Mouse (Mus musculus) kidney, adult 9 months (tissue): ENCODE results near the gene Brd7.

Source experiments
- DNase-seq: peaks from one replicate; pipeline ENCODE4 v3.0.0; 2022

The Brd7 gene

DNA sequence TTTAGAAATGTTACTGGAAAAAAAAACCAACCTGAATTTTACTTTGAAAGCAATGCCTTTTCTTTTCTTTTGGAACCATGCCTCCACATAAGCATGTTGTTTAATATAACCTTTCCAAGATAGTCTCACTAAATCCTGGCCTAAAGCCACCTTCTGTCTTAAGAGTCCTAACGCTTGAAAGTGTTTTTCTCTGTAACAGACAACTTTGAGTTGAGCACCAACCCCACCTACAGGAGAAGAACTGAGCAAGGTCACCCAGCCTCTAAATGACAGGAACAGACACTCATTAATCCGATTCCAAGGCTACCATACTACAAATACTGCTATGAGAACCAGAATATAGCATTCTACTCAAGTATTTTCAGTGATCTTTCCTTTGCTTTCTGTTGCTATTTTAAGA, 12.9 kb downstream of the Brd7 start:
- no peak for DNase-seq

DNA sequence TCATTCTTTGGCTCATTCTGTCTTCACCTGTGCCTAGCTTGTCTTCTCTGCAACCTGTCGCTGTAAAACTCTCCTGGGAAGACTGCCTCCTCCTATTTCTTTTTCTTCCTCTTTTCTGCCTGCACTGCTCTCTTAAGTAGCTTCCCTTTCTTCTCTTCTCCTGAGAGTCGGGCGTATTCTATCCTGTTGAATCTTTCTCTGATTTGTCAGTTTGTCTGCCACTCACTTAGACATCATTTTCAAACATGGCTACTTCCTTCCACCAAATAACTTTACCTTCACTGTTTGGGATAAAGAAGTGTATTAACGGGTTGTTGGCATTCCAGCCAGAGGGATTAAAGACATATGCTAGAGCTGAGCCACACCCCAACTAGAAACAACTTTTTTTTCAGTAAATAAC, 20.0 kb downstream of the Brd7 start:
- DNase-seq = no peak

DNA sequence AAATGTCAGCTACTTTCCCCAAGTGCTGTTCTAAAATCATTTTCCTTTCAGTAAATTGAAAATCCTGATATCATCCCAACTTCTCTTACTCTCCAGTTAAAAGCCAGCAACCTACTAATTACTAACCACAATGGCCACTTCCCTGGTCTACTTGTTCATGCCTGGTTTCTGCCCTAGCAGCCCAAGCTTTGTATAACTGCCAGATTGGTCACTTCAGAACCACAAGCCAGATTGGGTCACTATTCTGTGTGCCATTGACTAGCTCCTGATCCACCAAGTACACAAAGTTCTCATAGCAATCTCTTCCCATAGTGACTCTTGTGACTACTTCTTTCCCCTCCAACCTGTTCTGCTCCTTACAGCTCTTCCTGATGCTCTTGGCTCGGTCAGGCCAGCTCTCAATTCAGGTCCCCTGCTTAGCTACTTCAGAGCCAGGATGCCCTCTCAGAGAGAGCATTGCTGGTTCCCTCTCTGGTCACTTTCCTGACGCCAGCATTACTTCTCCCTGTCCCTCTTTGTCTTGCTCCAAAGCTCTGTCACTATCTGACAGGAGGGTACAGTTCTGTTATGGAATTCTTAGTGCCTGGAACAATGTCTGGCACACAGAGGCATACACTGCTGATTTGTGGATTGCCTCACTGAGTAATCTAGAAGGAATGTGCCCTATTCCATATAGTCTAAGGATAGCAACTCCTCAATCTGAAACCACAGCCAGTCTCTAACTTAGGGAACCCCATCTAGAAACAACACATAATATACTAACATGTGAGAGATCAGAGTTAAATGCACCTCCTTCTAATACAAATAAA, 21.9 kb downstream of the Brd7 start:
- no peak for DNase-seq

DNA sequence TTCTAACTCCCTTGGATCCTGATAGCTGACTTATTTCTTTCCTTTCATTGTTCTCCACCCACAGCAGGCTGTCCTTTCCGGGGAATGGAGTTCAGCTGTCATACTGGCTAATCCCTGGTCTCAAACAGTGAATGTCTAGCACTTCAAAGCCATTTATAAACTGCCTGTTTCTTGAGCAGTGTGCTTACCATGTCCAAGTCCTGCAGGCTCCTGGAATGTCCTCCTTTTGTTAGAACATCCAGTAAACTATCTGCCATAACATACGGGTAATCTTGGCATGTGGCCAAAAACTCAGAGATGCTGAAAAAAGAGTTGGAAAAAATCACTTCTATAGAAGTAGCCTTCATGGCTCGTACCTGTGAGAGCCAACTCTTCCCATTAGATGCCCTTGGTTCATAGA, 22.8 kb downstream of the Brd7 start:
- DNase-seq = peak; percentile 22

DNA sequence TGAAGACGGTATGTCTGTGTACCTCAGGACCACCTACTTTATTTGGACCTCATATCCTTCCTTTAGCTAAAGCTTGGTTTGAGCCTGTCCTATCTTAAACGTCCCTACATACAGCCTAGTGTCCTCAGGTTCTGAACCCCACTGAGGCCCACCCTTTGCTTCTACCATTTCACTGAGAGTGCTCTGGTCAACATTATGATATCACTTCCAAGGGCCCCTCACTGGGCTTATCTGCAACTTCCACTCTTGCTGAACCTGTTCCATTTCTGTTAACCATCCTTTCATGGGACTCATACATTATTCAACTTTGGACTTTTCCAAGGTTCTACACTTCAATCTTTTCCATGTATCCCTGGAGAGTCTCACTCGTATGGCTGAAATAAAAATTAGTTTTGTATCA, 27.0 kb downstream of the Brd7 start:
- DNase-seq = no peak

DNA sequence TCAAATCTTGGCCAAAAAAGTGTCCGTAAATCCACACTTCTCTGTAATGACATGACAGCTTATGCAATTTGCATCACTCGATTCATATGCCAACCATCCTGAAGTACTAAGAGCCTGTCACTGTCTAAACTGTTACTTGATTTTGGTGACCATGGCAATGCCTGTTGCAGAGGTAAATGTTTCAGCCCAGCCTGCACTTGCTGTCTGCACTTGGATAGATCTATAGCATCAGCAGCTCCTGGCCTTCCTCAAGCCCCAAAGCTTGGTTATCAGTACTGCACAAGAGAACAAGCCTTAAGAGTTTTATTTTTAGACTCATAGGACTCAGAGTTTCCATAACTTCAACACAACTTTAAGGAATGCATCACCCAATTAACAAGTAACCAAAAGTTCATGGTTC, 27.6 kb downstream of the Brd7 start:
- no peak for DNase-seq

DNA sequence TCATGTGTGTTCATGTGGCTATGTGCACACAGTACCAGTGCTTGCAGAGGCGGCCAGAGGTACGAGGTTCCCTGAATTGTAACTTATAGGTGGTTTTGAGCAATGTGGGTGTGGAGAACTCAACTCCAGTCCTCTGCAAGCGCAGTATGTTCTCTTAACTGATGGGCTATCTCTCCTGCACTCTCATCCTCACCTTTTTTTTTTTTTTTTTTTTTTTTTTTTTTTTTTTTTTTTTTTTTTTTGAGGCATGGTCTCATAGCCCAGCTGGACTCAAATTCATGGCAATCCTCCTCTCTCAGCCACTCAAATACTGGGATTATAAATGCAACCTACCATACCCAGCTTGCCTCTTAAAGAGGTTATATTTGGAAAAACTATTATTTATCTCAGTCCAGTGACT, 31.2 kb downstream of the Brd7 start:
- DNase-seq = no peak

DNA sequence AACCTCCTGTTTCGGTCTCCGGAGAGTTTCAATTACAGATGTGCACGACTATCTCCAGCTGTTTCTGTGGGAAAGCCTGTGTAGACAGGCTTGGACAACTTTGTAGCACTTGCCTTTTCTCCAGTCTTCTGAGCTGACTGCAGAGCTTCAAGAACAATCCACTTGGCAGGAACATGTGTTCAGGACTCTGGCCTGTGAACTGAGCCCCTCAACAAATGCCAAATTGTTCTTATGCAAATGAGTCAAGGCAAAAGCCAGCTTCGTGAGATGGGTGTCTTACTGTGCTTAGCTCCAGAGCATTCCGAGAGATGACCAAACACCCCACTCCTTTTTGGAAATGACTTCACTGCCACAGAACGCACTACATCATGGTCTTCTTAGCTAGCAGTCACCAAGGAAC, 33.3 kb downstream of the Brd7 start:
- no peak for DNase-seq

DNA sequence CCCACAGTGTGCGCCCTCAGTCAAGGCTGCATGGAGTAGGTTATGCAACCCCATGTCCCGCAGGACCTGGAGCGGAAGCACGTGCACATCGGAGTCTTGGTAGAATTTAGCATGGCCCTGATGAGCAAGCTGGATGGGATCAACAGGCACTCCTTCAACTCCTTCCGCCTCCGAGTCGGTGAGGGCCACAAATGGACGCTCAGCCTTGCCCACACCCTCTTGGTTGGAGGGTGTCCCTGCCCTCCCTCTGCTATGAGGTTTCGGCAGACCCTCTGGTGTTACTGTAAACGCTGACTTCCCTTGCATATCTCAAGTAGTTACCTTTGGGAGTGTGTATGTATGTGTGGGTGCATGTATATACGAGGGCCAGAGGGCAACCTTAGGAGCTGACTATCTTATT, 35.7 kb downstream of the Brd7 start:
- no peak for DNase-seq

DNA sequence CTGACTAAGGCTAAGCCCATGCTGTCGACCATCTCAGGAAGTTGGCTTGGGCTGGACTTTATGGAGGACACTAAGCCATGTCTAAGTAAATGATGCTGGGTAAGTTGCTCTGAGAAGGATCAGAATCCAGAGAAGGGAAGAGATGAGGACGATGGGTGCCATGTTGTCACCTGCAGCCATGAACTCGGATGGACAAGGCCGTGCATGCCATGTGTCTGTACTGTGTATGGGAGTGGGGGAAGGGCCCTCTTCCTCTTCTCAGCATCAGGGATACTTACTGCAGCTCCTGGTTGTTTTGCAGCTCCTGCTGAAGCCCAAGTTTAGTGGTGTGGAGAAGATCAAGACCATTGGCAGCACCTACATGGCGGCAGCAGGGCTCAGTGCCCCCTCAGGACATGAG, 36.2 kb downstream of the Brd7 start:
- no peak for DNase-seq

DNA sequence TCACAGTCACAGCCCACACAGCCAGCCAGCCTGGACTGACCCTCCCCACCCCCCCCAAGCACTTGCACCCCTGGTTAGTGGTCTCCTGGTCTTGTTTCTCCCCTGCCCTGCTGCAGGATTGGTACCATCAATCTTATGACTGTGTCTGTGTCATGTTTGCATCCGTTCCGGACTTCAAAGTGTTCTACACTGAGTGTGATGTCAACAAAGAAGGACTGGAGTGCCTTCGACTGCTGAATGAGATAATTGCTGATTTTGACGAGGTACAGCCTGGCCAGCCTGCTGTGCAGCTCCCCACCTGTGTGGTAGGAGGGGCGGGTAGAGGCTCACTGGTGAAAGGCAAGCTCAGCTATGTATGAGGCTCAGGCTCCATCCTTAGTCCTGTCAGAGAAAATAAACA, 36.7 kb downstream of the Brd7 start:
- no peak for DNase-seq

DNA sequence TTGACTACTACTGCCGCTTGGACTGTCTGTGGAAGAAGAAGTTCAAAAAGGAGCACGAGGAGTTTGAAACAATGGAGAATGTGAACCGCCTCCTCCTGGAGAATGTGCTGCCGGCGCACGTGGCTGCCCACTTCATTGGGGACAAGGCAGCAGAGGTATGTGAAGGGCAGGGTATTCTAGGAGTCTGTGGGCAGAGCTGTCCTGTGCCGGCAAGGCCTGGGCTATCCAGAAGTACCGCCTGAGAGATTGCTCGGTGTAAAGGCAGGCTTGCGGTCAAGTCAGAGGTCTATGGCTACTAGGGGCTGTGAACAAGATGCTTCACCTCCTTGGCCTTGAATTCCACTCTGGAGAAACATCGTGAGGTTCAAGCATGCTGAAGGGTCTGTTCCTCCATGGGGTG, 37.2 kb downstream of the Brd7 start:
- no peak for DNase-seq

DNA sequence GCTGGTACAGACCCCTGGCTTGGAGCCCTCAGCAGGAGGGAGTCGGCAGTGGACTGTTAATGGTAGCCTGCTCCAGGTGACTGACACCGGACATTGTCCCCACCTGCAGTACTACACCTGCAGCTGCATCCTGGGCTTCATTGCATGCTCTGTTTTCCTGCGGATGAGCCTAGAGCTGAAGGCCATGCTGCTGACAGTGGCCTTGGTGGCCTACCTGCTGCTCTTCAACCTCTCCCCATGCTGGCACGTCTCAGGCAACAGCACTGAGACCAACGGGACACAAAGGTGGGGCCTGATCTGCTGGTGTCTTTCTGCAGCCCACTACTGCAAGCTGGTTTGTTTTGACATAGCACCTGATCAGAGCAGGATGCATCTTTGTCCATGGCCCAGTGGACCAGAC, 38.5 kb downstream of the Brd7 start:
- no peak for DNase-seq

DNA sequence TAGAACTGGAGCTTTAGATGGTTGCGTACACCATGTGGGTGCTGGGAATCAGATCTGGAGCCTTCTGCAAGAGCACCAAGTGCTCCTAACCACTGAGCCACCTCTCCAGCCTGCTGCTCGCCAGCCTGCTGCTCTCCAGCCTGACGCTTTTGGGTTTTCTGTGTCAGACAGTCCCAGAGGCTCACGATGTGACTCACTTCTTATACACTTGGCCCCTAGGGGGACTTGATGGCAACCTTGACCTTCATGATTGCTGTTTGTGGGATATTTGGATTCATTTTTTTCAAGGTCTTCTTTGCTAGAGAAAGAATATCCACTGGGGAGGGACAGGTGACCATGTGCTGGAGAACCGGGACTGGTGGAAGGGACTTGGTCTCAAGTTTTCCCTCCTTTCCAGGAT, 40.6 kb downstream of the Brd7 start:
- DNase-seq = no peak

DNA sequence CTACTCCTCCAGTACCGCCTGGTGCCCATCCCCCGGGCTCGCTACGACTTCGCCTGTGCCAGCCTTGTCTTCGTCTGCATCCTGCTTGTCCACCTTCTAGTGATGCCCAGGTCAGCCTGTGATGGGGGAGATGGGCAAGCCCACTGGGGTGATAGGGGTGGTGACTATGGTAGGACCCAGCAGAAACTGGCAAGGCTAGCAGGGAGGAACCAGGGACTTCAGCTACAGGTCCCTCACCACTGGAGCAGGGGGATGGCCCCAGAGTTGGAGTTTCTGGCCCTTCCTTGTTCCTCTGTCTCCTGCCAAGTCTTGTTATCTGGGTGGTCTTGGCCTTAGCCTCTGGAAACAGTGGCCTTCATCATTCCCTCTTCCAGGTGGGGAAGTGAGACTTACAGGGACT, 41.9 kb downstream of the Brd7 start:
- no peak for DNase-seq

DNA sequence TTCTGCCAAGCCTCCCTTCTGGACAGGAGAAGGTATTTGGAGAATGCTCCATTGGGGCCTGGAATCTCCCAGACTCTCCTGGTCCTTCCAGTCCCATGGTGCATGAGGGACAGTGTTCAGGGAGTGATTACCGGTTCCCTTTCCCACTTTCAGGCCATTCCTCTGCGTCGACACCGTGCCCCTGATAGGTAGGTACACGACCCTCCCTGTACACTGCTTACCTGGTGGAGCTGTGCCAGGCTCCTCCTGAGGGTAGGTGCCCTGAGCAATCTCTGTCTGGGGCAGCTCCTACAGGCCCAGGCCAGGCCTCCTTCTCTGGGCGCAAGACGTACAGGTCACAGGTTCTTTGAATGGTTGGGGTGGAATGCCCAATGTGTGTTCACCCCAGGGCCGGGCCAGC, 43.8 kb downstream of the Brd7 start:
- no peak for DNase-seq

DNA sequence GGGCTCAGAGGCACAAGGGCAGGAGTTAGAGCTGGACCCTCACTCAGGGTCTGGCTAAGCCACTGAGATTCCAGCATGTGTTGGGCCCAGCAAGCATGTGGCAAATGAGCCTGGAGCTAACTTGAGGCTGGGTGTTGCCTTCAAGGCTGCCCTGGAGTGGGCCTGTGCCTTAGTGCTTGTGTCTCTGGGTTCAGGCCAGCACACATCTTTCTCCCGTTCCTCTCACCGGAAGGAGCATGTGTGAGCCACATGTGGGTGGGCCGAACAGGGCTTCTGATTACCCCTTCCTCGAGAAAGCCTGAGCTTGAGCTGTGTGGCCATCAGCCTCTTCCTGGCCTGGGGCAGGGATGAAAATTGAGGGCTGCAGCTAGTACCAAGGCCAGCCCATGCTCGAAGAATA, 44.7 kb downstream of the Brd7 start:
- DNase-seq = no peak

DNA sequence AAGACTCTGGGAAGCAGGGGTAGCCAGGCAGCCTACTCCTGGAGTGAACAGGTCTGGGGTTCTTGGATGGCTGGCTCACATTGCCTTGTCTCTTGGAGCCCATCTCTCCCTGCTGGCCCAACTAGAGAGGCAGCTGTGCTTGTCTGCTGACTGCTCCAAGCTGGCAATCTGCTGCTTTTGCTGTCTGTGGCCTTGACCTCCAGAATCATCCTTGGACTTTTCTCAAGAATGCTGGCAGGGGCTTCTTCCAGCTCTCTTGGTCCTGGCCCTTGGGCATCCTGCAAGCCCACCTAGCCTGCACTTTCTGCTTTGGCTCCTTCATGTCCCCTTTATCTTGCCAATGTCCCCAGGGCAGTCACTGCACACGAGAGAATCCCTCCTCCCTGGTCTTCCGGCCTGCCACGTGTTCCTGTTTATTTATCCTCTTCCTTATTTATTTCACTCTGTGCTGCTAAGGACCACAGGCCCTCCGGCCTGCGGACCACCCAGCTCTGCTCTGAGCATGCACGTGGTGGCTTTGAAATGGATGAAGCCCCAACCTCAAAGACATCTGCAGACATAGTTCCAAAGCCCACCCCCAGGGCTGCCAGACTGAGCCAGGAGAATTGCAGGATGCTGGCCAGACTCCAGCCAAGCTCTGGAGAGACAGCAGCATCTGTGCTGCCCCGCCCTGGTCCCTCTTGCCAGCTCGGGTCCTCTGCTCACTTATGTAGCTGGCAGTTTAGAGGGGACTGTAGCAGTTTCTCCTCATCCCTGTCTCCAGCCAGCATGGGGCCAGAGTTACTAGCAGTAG, 45.7 kb downstream of the Brd7 start:
- DNase-seq = peak; percentile 22

DNA sequence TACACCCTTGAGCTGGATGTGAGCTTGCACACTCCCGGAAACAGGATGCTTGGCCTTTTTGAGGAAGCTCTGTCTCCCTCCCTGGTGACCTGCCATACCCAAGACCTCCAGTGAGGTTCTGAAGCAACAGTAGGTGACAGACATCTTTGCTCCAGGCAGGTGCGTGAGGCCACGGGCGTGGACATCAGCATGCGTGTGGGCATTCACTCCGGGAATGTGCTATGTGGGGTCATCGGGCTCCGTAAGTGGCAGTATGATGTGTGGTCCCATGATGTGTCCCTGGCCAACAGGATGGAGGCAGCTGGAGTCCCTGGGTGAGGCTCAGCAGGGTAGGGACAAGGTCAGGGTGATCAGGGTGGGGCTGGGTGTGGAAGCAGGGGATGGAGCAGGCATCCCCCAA, 46.7 kb downstream of the Brd7 start:
- DNase-seq = no peak

DNA sequence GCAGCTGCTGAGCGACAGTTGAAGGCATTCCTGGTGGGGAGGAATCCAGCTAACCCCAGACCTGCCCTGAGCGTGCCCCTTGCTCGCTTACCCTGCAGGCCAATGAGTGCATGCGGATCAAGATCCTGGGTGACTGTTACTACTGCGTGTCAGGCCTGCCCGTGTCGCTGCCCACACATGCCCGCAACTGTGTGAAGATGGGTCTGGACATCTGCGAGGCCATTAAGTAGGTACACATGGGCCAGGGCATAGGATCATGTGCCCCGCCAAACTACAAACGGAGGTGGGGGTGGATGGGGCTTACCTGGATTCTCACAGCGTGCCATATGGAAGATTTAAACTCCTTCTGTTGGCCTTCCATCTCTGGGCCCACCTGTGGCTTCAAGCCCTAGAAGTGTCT, 48.0 kb downstream of the Brd7 start:
- no peak for DNase-seq

DNA sequence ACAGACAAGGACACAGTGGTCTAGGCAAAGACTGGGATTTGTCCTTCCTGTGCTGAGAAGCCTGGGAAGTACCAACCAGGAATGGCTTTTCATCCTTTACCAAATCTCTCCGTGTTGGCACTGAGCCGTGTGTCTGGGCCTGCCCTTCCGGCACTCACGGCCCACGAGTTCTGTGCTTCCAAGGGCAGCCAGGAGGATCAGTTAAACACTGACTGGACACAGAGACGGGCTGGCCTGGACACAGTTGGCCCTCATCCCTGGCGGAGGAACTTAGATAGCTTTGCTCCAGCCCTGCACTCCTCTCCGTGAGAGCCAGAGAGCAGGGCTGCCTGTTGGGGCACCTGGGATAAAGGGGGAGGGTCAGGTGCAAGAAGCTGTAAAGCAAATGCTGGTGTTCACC, 49.0 kb downstream of the Brd7 start:
- DNase-seq = peak; percentile 38

DNA sequence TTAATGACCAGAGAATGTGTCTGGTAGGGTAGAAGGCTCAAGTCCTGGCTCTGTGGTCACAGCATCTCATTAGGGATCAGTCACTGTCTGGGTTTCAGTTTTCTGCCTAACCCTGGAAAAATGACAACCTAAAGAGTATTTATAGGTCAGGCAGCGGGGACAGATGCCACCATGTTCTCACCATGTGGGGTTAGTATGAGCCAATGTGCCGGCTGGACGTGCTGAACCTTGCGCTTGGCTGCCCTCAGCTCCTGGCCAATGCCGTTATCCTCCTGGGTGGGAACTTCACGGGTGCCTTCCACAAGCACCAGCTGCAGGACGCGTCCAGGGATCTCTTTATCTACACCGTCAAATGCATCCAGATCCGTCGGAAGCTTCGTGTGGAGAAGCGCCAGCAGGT, 51.7 kb downstream of the Brd7 start:
- no peak for DNase-seq

DNA sequence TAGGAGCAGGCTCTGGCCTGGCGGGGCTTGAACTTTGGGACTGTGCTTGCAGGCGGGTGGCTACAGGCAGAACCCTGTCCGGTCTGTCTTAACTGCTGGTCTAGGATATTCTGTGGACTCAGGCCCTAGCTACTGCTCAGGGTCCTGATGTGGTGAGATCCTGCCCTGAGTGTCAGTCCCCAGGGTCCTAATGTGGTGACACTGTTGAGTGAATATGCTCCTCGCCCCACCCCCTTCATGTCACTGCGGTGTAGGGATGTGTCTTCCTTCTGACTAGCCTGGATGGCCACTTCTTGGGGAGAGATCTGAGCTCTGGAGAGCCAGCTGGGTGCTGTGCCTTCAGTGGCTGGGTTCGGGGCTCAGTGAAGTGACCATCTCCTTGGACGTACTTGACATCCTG, 52.1 kb downstream of the Brd7 start:
- no peak for DNase-seq

DNA sequence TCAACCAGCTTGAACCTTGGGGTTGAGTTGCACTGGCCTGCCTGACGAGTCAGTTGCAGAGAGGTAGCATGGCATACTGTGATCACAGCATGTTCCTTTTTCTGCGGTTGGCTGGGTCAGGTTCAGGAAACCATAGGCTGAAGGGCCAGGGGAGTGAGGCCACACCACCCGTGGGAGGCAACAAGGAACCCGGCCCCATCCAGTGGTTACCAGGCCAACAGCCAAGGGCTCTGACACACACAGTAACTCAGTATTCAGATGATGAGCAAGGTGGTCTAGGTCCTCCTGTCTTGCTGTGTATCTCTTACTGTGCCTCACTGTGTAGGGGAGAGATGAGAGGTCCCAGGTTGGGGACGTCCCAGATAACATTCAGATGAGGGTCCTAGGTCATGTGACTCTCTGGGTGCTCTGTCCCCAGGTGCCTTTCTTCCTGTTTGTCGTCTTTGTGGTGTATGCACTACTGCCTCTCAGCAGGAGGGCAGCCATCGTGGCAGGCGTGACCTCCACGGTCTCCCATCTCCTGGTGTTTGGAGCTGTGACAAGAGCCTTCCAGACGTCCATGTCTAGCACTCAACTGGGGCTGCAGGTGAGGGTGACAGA, 52.6 kb downstream of the Brd7 start:
- DNase-seq = no peak
